Mouse (Mus musculus) limb, embryonic 12.5 days (tissue): ENCODE results near the gene Sept11. TPM values are rescaled to one million over a fixed set of nuclear protein-coding genes. Genes with fewer than 3 reads are reported as not detected.

ENCODE experiments used
- ATAC-seq: fragments of 200-750 bp; cut with Nextera tagmentation; 2 replicates; pipeline ENCODE4 v1.8.0; 2017; ENCODE audit warnings: low read depth, moderate TSS enrichment; ENCODE audit not compliant: insufficient number of reproducible peaks, insufficient read depth, low FRiP score, low TSS enrichment
- H3K27ac ChIP-seq: fragments of 300-500 bp; sonication (generic); 2 replicates; pipeline ENCODE4 v1.5.1; 2016; ENCODE audit warnings: mild to moderate bottlenecking, moderate library complexity
- H3K27me3 ChIP-seq: fragments of 300-500 bp; sonication (generic); 2 replicates; pipeline ENCODE4 v1.6.1; 2016; ENCODE audit warnings: mild to moderate bottlenecking, moderate library complexity
- H3K36me3 ChIP-seq: fragments of 300-500 bp; sonication (generic); 2 replicates; pipeline ENCODE4 v1.6.1; 2016; ENCODE audit warnings: mild to moderate bottlenecking, moderate library complexity
- H3K4me1 ChIP-seq: fragments of 300-500 bp; sonication (generic); replicated peaks from 2 replicates; pipeline ENCODE4 v1.6.1; 2016
- H3K4me2 ChIP-seq: fragments of 300-500 bp; sonication (generic); 2 replicates; pipeline ENCODE4 v1.6.1; 2016; ENCODE audit warnings: mild to moderate bottlenecking, moderate library complexity
- H3K4me3 ChIP-seq: fragments of 300-500 bp; sonication (generic); replicated peaks from 2 replicates; pipeline ENCODE4 v1.5.1; 2016; ENCODE audit warnings: mild to moderate bottlenecking
- H3K9ac ChIP-seq: fragments of 300-500 bp; sonication (generic); replicated peaks from 2 replicates; pipeline ENCODE4 v1.6.1; 2016; ENCODE audit warnings: mild to moderate bottlenecking, moderate library complexity
- H3K9me3 ChIP-seq: fragments of 300-500 bp; sonication (generic); 2 replicates; pipeline ENCODE4 v1.6.1; 2016; ENCODE audit warnings: mild to moderate bottlenecking, moderate library complexity
- WGBS: fragments of 180-500 bp; shearing (Covaris S2); methylation state at CpG from one replicate; pipeline ENCODE4 v1.1.7; 2016; 5-methylcytosine and 5-hydroxymethylcytosine counted together
- polyA plus RNA-seq: library from polyadenylated mRNA; unstranded; fragments of >200 nt; fragmentation: Nextera tagmentation; extraction: Ambion mirVana; gene quantifications from 2 replicates; pipeline ENCODE4 v1.2.1, GENCODE M21; 2016

Gene Sept11
- polyA plus RNA-seq, result 258 and 277 TPM in 2 replicates

DNA sequence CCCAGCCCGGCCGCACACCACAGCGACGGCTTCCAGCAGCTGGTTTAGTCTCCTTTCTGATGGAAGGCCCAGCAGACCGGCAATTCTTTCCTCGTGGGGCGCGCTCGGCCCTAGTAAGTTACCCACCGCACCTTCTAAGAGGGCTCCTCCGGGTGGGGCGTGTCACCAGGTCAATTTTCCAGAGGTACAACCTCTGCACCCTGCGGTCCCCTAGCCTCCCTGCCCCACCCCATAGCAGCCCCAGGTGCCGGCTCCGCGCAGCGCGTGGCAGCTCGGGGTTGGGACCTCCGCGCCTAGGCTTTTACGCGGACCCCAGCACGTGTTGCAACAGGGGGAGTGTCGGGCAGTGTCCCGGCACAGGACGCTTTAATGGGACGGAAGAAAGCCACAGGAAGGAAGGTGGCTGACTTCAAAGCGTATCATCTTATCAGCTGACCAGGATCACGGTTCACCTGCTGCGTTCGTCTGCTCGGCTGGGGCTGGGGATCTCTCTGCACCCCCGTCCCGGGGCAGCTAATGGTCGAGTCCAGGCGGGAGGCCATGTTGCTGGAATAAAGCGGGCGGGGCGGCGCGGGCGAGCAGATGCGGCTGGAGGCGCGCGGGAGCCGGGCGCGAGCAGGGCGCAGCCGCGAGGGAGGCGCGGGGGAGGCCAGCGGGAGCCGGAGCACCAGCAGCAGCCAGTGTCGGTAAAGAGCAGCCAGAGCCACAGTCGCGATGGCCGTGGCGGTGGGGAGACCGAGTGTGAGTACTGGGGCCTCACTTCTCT is at the start of gene Sept11:
TSS of gene Sept11 (plus strand) at position 581 of the 766 bp plus-strand sequence.
- Histone ChIP-seq H3K4me3 (peak within 1 kb of the TSS; percentile 84), H3K27ac (peak within 1 kb of the TSS; percentile 98), H3K4me1 (peaks cover 49% of the 10 kb centered on the region), H3K27me3 (no peaks in the 10 kb centered on the region), H3K9me3 (no peaks in the 10 kb centered on the region), H3K36me3 (no peaks in the 10 kb centered on the region), H3K4me2 (peak within 1 kb of the TSS; percentile 88), H3K9ac (peak within 1 kb of the TSS; percentile 94)
- under 1% methylated on average over 63 of the region's 63 CpGs for WGBS
- ATAC-seq, result peak; percentile 89

DNA sequence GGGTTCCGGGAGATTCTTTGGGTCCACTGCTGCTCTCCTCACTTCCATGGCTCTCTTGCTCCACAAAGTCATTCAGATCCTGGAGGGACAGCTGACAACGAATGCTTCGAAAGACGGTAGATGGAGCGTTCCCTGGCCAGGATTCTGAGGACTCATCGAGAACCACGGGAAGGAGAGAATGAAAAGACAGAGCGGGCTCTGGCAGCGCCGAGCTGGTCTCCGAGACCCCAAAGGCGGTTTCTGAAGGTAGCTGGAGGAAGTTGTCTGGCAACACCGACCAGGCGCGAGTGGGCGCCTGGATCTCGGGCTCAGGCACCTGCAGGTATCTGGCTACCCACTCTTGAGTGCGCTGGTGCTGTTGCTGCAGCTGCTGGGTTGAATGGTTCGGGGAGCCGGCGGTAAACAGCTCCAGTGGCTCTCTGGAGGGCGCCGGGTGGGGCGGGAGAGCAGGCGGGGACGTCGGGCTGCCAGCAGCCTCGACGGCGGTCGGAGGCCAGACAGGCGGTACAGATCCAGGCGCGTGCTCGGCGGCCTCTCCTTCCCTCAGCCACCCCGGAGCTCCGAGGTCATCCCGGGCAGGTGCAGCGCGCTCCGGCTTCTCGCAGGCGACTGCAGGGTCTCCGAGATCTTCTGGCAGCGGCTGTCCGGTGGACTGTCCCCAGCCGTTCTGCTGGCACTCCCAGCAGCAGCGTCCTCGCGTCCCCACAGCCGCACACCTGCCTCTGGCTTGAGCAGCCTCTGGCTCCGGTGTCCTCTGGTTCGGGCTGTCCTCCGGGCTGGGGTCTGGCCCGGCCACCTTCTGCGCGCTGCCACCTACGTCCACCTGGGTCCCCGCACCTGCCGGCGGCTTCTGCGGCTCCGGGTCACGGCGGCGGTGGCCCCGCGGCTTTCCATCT is 49.3 kb upstream of the Sept11 start:
- peak overlapping the region; percentile 59 for H3K4me3 ChIP-seq
- 4% methylated on average over 69 of the region's 69 CpGs for WGBS
- H3K36me3 ChIP-seq, result no peaks in the 10 kb centered on the region
- peaks cover 80% of the 10 kb centered on the region for H3K27me3 ChIP-seq
- H3K4me1 ChIP-seq, result peaks cover 23% of the 10 kb centered on the region
- no peaks in the 10 kb centered on the region for H3K9me3 ChIP-seq
- peak overlapping the region; percentile 99 for H3K4me2 ChIP-seq
- peak overlapping the region; percentile 53; the same call in 1 of the 2 replicates for H3K9ac ChIP-seq
- no peak overlapping the region for H3K27ac ChIP-seq
- ATAC-seq, result no peak

- H3K9ac ChIP-seq, result peak within 1 kb of the TSS; percentile 53
- peak; percentile 79 for ATAC-seq
- H3K4me3 ChIP-seq, result peak within 1 kb of the TSS; percentile 59
- no peaks in the 10 kb centered on the region for H3K9me3 ChIP-seq
- peaks cover 23% of the 10 kb centered on the region for H3K4me1 ChIP-seq
- WGBS, result under 1% methylated on average over 68 of the region's 68 CpGs
- H3K4me2 ChIP-seq, result peak within 1 kb of the TSS; percentile 99
- no peaks in the 10 kb centered on the region for H3K36me3 ChIP-seq
- peaks cover 84% of the 10 kb centered on the region for H3K27me3 ChIP-seq
- H3K27ac ChIP-seq, result no peak within 1 kb of the TSS
Measured at GRCm38 (mm10) chr5:93044584-93045370, 48.5 kb upstream of the Sept11 start, which contains the start of gene Sowahb. Gene Sowahb, minus strand, starts transcription at chr5:93045022.

DNA sequence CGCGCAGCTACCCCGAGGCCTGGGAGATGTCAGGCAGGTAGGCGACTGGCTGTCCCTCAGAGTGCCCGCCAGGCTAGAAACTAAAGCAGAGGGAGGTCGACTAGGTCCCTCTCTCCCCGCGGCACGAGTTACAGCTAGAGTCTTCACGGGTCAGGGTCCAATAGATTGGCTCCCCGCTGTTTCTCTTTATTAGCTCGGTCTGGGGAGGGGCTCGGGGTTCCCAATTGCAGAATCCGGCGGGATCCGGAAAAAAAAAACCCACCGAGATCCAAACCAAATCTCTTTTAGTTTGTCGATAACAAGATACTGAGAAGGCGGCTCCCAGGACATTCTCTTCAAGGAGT is 47.9 kb upstream of the Sept11 start:
- Histone ChIP-seq H3K27ac (no peak overlapping the region), H3K36me3 (no peaks in the 10 kb centered on the region), H3K4me1 (peaks cover 19% of the 10 kb centered on the region), H3K9me3 (no peaks in the 10 kb centered on the region), H3K4me2 (peak overlapping the region; percentile 99), H3K27me3 (peaks cover 85% of the 10 kb centered on the region), H3K9ac (peak overlapping the region; percentile 53; the same call in 1 of the 2 replicates), H3K4me3 (peak overlapping the region; percentile 59)
- no peak for ATAC-seq
- under 1% methylated on average over 19 of the region's 19 CpGs for WGBS

- no peak overlapping the region for H3K4me3 ChIP-seq
- H3K27ac ChIP-seq, result no peak overlapping the region
- no peaks in the 10 kb centered on the region for H3K36me3 ChIP-seq
- H3K4me1 ChIP-seq, result peaks cover 19% of the 10 kb centered on the region
- H3K9ac ChIP-seq, result no peak overlapping the region
- ATAC-seq, result no peak
- H3K9me3 ChIP-seq, result no peaks in the 10 kb centered on the region
- 24% methylated on average over 5 of the region's 5 CpGs for WGBS
- peaks cover 84% of the 10 kb centered on the region for H3K27me3 ChIP-seq
- no peak overlapping the region for H3K4me2 ChIP-seq
Measured at GRCm38 (mm10) chr5:93046306-93046845, 46.9 kb upstream of the Sept11 start.

- 67% methylated on average over 13 of the region's 13 CpGs for WGBS
- peaks cover 62% of the 10 kb centered on the region for H3K27me3 ChIP-seq
- no peak for ATAC-seq
Measured at GRCm38 (mm10) chr5:93048481-93049240, 44.6 kb upstream of the Sept11 start.

GRCm38 (mm10) chr5:93049971-93050370 is 43.3 kb upstream of the Sept11 start:
- Histone ChIP-seq H3K4me3 (no peak overlapping the region), H3K4me1 (peaks cover 3% of the 10 kb centered on the region), H3K27me3 (peaks cover 49% of the 10 kb centered on the region), H3K4me2 (no peak overlapping the region), H3K9me3 (no peaks in the 10 kb centered on the region), H3K27ac (no peak overlapping the region), H3K36me3 (no peaks in the 10 kb centered on the region), H3K9ac (no peak overlapping the region)
- 78% methylated on average over 1 of the region's 1 CpGs for WGBS
- ATAC-seq, result no peak

More at GRCm38 (mm10) chr5:93048481-93049240, 44.6 kb upstream of the Sept11 start:
- Histone ChIP-seq H3K4me3 (no peak overlapping the region), H3K27ac (no peak overlapping the region), H3K4me2 (no peak overlapping the region), H3K9me3 (no peaks in the 10 kb centered on the region), H3K36me3 (no peaks in the 10 kb centered on the region), H3K9ac (no peak overlapping the region), H3K4me1 (peaks cover 16% of the 10 kb centered on the region)

DNA sequence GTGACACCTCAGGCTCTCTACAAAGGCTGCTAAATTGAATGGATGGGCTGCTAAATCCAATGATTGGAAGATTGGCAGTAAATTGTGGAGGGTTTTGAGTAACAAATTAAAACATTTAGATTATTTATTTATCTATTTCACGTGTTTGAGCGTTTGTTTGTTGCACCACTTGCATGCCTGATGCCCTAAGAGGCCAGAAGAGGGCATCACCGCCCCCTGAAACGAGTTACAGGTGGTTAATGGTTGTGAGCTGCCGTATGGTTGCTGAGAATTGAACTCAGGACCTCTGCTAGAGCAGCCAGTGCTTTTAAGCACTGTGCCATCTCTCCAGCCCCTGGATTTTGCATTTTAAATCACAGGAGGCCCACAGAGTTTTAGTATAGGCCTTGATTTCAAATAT is 42.2 kb upstream of the Sept11 start:
- ATAC-seq, result no peak
- H3K4me1 ChIP-seq, result no peaks in the 10 kb centered on the region
- no peak overlapping the region for H3K9ac ChIP-seq
- H3K4me2 ChIP-seq, result no peak overlapping the region
- no peak overlapping the region for H3K4me3 ChIP-seq
- no peak overlapping the region for H3K27ac ChIP-seq
- WGBS, result 45% methylated on average over 5 of the region's 5 CpGs
- no peaks in the 10 kb centered on the region for H3K36me3 ChIP-seq
- peaks cover 38% of the 10 kb centered on the region for H3K27me3 ChIP-seq
- no peaks in the 10 kb centered on the region for H3K9me3 ChIP-seq

DNA sequence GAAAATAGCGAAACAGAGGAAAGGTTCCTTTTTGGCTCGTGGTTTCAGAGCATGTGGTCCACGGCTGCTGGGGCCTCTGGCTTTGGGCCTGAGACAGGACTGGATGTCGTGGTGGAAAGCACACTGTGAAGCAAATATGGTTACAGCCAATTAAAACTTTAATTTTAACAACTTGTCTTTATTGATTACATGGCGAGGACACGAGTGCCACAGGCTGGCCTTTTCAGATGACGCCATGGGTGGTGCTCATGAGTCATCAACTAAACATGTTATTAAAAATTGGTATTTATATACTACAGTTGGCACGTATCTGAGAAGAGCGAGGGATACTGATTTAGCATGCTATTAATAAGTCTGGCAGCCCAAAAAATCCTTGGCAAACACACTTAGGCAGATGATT is 41.3 kb upstream of the Sept11 start:
- Histone ChIP-seq H3K9ac (no peak overlapping the region), H3K27me3 (peaks cover 29% of the 10 kb centered on the region), H3K36me3 (no peaks in the 10 kb centered on the region), H3K9me3 (no peaks in the 10 kb centered on the region), H3K27ac (no peak overlapping the region), H3K4me2 (no peak overlapping the region), H3K4me3 (no peak overlapping the region), H3K4me1 (no peaks in the 10 kb centered on the region)
- no peak for ATAC-seq
- 81% methylated on average over 9 of the region's 9 CpGs for WGBS
